Mouse (Mus musculus): ENCODE measurements around the gene Itsn1. TPM values are rescaled to one million over a fixed set of nuclear protein-coding genes. Genes with fewer than 3 reads are reported as not detected.

Gene Itsn1
- polyA plus RNA-seq, 2 experiments, result 31.4 to 46.8 TPM

GRCm38 (mm10) chr16:91729821-91730441 lies 850 bp downstream of the Itsn1 start:
- DNase-seq (ENCODE audit: low read depth in 3 of 3, low spot score in 3 of 3) (no peak), ATAC-seq (ENCODE audit: insufficient read depth) (no peak)
- no peak overlapping the region for H3K27ac ChIP-seq
- no peaks in the 10 kb centered on the region for H3K36me3 ChIP-seq (replicated peaks; ENCODE audit: control insufficient read depth, insufficient read depth, low read depth)
- no peak for TF ChIP-seq CTCF (IDR thresholded peaks at IDR 0.05; ENCODE audit: low read depth)
- no peak for TF ChIP-seq EP300 (IDR thresholded peaks at IDR 0.05; ENCODE audit: low read depth)
- H3K4me3 ChIP-seq (ENCODE audit: insufficient read depth in 1 of 2, low read depth in 2 of 2, low read length in 2 of 2), result peak overlapping the region; percentile 60 to 72
- H3K27me3 ChIP-seq (ENCODE audit: control insufficient read depth, insufficient read depth, low read length), result peaks cover 38% of the 10 kb centered on the region
- H3K4me1 ChIP-seq (replicated peaks; ENCODE audit: control insufficient read depth in 2 of 2, insufficient read depth in 2 of 2, low read length in 1 of 2), result peaks cover 11 to 12% of the 10 kb centered on the region in 2 experiments
- H3K9ac ChIP-seq (replicated peaks), result peak overlapping the region; percentile 23; the same call in 1 of the 2 replicates
- no peaks in the 10 kb centered on the region for H3K9me3 ChIP-seq (ENCODE audit: control insufficient read depth, low read length)
- H3K4me2 ChIP-seq (ENCODE audit: low read depth), result peak overlapping the region; percentile 79
- under 1% methylated on average over 43 of the region's 44 CpGs for WGBS (ENCODE audit: insufficient replicate concordance)

DNA sequence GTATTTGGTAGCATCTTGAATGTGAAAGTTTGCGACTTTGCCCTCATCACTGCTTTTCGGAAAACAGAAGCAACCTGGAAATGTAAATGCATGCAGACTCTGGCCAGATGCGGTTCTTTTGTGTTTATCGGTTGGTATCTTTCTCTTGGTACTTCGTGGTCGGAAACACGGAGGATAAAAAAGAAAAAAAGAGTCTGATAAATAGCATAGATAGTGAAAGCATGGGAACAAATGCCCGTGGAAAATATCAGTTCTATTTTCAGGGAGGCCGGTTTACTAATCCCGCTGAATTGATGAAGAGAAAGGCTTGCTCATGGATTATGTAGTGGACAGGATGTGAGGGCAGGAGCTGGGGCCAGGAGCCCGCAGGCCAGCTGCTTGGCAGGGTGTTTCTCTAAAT lies 1.4 kb downstream of the Itsn1 start:
- Histone ChIP-seq H3K27ac (no peak overlapping the region), H3K27me3 (ENCODE audit: control insufficient read depth, insufficient read depth, low read length) (peaks cover 38% of the 10 kb centered on the region), H3K4me3 (ENCODE audit: insufficient read depth in 1 of 2, low read depth in 2 of 2, low read length in 2 of 2) (peak overlapping the region; percentile 60 to 72), H3K36me3 (replicated peaks; ENCODE audit: control insufficient read depth, insufficient read depth, low read depth) (no peaks in the 10 kb centered on the region), H3K4me1 (replicated peaks; ENCODE audit: control insufficient read depth in 2 of 2, insufficient read depth in 2 of 2, low read length in 1 of 2) (peaks cover 11 to 16% of the 10 kb centered on the region in 2 experiments), H3K9me3 (ENCODE audit: control insufficient read depth, low read length) (no peaks in the 10 kb centered on the region), H3K4me2 (ENCODE audit: low read depth) (peak overlapping the region; percentile 79), H3K9ac (replicated peaks) (0 out of 2 replicates have a peak overlapping the region, but pooled peaks have one; percentile 7)
- no peak for ATAC-seq (ENCODE audit: insufficient read depth)
- no peak for DNase-seq (ENCODE audit: low read depth in 3 of 3, low spot score in 3 of 3)
- TF ChIP-seq CTCF (IDR thresholded peaks at IDR 0.05; ENCODE audit: low read depth) (no peak), EP300 (IDR thresholded peaks at IDR 0.05; ENCODE audit: low read depth) (no peak)
- WGBS (ENCODE audit: insufficient replicate concordance), result 3% methylated on average over 11 of the region's 11 CpGs

GRCm38 (mm10) chr16:91732816-91733215 lies 3.7 kb downstream of the Itsn1 start:
- ATAC-seq (ENCODE audit: insufficient read depth) (no peak), DNase-seq (ENCODE audit: low read depth in 3 of 3, low spot score in 3 of 3) (no peak)
- peaks cover under 1 to 17% of the 10 kb centered on the region in 2 experiments; a peak in 3 of 4 replicates for H3K4me1 ChIP-seq (replicated peaks; ENCODE audit: control insufficient read depth in 2 of 2, insufficient read depth in 2 of 2, low read length in 1 of 2)
- H3K9me3 ChIP-seq (ENCODE audit: control insufficient read depth, low read length), result no peaks in the 10 kb centered on the region
- H3K4me2 ChIP-seq (ENCODE audit: low read depth), result no peak overlapping the region
- H3K27ac ChIP-seq, result no peak overlapping the region
- H3K36me3 ChIP-seq (replicated peaks; ENCODE audit: control insufficient read depth, insufficient read depth, low read depth), result no peaks in the 10 kb centered on the region
- 14% methylated on average over 2 of the region's 2 CpGs for WGBS (ENCODE audit: insufficient replicate concordance)
- H3K9ac ChIP-seq (replicated peaks), result no peak overlapping the region
- no peak for TF ChIP-seq CTCF (IDR thresholded peaks at IDR 0.05; ENCODE audit: low read depth)
- H3K4me3 ChIP-seq (ENCODE audit: insufficient read depth in 1 of 2, low read depth in 2 of 2, low read length in 2 of 2), result no peak overlapping the region
- peaks cover 38% of the 10 kb centered on the region for H3K27me3 ChIP-seq (ENCODE audit: control insufficient read depth, insufficient read depth, low read length)

DNA sequence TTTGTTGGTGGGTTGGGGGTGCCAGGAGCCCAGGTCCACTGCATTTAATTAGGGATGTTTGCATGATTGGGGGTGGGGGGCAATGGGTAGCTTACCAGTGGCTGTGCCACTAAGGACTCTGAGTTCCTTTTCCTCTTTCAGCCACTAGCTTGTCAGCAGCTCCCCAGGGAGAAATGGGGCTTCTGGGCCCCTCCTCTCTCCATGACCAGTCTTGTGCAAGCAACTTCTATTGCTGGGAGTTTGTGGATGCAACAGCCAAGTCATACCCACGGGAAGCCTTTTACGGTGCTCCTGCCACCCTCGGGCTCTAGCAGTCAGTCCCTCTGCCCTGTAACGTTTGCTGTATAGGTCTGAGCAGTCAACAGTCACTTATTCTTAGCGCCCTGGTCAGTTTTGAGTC lies 5.7 kb downstream of the Itsn1 start:
- H3K4me1 ChIP-seq (replicated peaks; ENCODE audit: control insufficient read depth in 2 of 2, insufficient read depth in 2 of 2, low read length in 1 of 2), result peaks cover 0 to 18% of the 10 kb centered on the region in 2 experiments; a peak in 2 of 4 replicates
- no peak overlapping the region for H3K9ac ChIP-seq (replicated peaks)
- peaks cover 33% of the 10 kb centered on the region for H3K27me3 ChIP-seq (ENCODE audit: control insufficient read depth, insufficient read depth, low read length)
- H3K9me3 ChIP-seq (ENCODE audit: control insufficient read depth, low read length), result no peaks in the 10 kb centered on the region
- ATAC-seq (ENCODE audit: insufficient read depth), result no peak
- no peaks in the 10 kb centered on the region for H3K36me3 ChIP-seq (replicated peaks; ENCODE audit: control insufficient read depth, insufficient read depth, low read depth)
- no peak overlapping the region for H3K4me2 ChIP-seq (ENCODE audit: low read depth)
- no peak for DNase-seq (ENCODE audit: low read depth in 3 of 3, low spot score in 3 of 3)
- H3K4me3 ChIP-seq (ENCODE audit: insufficient read depth in 1 of 2, low read depth in 2 of 2, low read length in 2 of 2), result no peak overlapping the region
- no peak for TF ChIP-seq EP300 (IDR thresholded peaks at IDR 0.05; ENCODE audit: low read depth)
- TF ChIP-seq CTCF (IDR thresholded peaks at IDR 0.05; ENCODE audit: low read depth), result no peak
- no peak overlapping the region for H3K27ac ChIP-seq
- 46% methylated on average over 5 of the region's 5 CpGs for WGBS (ENCODE audit: insufficient replicate concordance)

GRCm38 (mm10) chr16:91736046-91736816 lies 7.2 kb downstream of the Itsn1 start:
- TF ChIP-seq CTCF (IDR thresholded peaks at IDR 0.05; ENCODE audit: low read depth), result no peak
- TF ChIP-seq EP300 (IDR thresholded peaks at IDR 0.05; ENCODE audit: low read depth), result no peak
- Histone ChIP-seq H3K4me2 (ENCODE audit: low read depth) (no peak overlapping the region), H3K4me1 (replicated peaks; ENCODE audit: control insufficient read depth in 2 of 2, insufficient read depth in 2 of 2, low read length in 1 of 2) (peaks cover 0 to 21% of the 10 kb centered on the region in 2 experiments; a peak in 2 of 4 replicates), H3K4me3 (ENCODE audit: insufficient read depth in 1 of 2, low read depth in 2 of 2, low read length in 2 of 2) (no peak overlapping the region), H3K27me3 (ENCODE audit: control insufficient read depth, insufficient read depth, low read length) (peaks cover 18% of the 10 kb centered on the region), H3K9ac (replicated peaks) (no peak overlapping the region), H3K9me3 (ENCODE audit: control insufficient read depth, low read length) (no peaks in the 10 kb centered on the region), H3K27ac (no peak overlapping the region), H3K36me3 (replicated peaks; ENCODE audit: control insufficient read depth, insufficient read depth, low read depth) (no peaks in the 10 kb centered on the region)
- WGBS (ENCODE audit: insufficient replicate concordance), result 62% methylated on average over 7 of the region's 7 CpGs
- DNase-seq (ENCODE audit: low read depth in 3 of 3, low spot score in 3 of 3), result no peak
- ATAC-seq (ENCODE audit: insufficient read depth), result no peak

All from liver, embryonic 14.5 days (tissue).